Mouse (Mus musculus) embryonic fibroblast, embryonic 13.5 days (primary cell): ENCODE results near the gene Mbl2. TPM values are rescaled to one million over a fixed set of nuclear protein-coding genes. Genes with fewer than 3 reads are reported as not detected.
A peak's percentile ranks its signal among the peaks of the same experiment; 100 is the strongest.
"Not testable (repeated sequence)": the region's sequence is repeated elsewhere in the genome, so short reads cannot be mapped to it uniquely, and the experiment has no call there.

Source experiments
- H3K27ac ChIP-seq: 2 replicates; pipeline ENCODE4 v1.5.1; 2012; ENCODE audit warnings: low read length, control low read depth, inconsistent platforms; ENCODE audit not compliant: insufficient read depth
- H3K4me1 ChIP-seq: 2 replicates; pipeline ENCODE4 v1.6.1; 2011; ENCODE audit warnings: low read length; ENCODE audit not compliant: control insufficient read depth, insufficient read depth
- H3K4me3 ChIP-seq: 2 replicates; pipeline ENCODE4 v1.5.1; 2011; ENCODE audit warnings: mild to moderate bottlenecking, control low read depth, low read length; ENCODE audit not compliant: insufficient read depth
- CTCF ChIP-seq: IDR thresholded peaks from 2 replicates; pipeline ENCODE4 v1.5.1; 2011; ENCODE audit warnings: mild to moderate bottlenecking, control low read depth, low read length, moderate library complexity, borderline replicate concordance; ENCODE audit not compliant: insufficient read depth
- POLR2A ChIP-seq: IDR thresholded peaks from 2 replicates; pipeline ENCODE4 v1.6.1; 2011; ENCODE audit warnings: low read depth, mild to moderate bottlenecking, control low read depth, low read length, moderate library complexity
- polyA plus RNA-seq: library from polyadenylated mRNA; stranded (reverse); fragments of >200 nt; gene quantifications from 2 replicates; pipeline ENCODE4 v1.2.4, GENCODE M21; 2011; ENCODE audit warnings: low read depth; ENCODE audit not compliant: missing spikeins, insufficient read length

Mbl2 gene
- polyA plus RNA-seq = not detected in 2 replicates

DNA sequence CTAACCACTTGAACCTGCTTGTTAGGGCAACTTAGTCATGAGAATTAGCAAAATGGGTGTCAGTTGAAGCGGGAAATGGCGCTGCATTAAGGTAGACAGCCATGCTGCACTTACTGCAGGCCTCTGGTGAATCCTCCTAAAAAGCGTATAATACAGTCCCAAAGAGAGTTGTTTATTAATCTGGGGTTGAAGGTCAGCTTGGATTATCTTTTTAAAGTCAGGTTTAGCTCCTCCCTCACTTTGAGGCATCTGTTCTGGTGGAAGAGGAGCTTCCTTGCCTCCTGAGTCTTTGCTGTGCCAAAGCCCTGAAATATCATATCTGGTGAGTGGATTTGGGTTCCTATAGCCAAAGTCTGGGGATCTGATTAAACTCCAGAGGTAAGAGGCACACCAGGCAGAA lies at the start of gene Mbl2:
Gene Mbl2 (plus strand): TSS at position 252 of the 400 bp plus-strand sequence.
- TF ChIP-seq CTCF (no peak), POLR2A (no peak)
- H3K27ac ChIP-seq = no peak within 1 kb of the TSS
- no peaks in the 10 kb centered on the region for H3K4me1 ChIP-seq
- H3K4me3 ChIP-seq = no peak within 1 kb of the TSS

DNA sequence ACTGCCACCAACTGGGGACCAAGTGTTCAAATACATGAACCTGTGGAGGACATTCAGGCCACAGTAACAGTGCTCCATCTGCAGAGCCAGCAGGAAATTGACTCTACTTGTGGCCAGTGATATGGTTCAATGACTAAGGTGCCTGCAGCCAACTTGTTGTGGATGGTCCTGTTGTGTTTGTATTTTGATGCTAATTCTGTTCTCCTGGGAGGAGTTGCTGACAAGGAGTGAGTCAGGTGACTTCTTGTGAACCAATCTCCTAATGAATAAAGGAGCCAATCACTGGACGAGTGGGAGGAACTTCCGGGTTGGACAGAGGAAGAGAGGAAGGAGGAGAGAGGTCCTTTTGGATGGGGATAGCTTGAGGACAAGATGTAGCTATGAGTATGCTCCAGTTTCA lies 47.2 kb upstream of the Mbl2 start:
- no peak overlapping the region for H3K27ac ChIP-seq
- no peaks in the 10 kb centered on the region for H3K4me1 ChIP-seq
- TF ChIP-seq CTCF (no peak), POLR2A (no peak)
- no peak overlapping the region for H3K4me3 ChIP-seq

DNA sequence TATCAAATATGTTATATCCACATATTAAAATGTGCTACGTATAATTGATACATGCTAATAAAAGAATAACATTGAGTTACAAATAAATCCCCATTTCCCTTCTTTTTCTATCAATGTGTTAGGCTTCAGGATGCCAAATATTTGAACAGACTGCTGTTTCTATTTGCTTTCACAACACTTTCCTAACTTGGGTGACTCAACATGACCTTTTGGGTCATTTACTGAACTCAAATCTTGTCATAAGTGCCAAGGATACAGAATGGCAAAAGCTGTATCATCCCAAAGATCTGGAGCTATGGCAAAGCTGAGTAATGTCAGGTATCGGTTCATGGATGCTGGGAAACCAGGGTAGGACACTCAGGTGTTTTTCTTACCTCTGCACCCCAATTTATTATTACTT lies 45.5 kb upstream of the Mbl2 start:
- TF ChIP-seq POLR2A (no peak), CTCF (no peak)
- no peak overlapping the region for H3K4me3 ChIP-seq
- H3K27ac ChIP-seq = no peak overlapping the region
- no peaks in the 10 kb centered on the region for H3K4me1 ChIP-seq

DNA sequence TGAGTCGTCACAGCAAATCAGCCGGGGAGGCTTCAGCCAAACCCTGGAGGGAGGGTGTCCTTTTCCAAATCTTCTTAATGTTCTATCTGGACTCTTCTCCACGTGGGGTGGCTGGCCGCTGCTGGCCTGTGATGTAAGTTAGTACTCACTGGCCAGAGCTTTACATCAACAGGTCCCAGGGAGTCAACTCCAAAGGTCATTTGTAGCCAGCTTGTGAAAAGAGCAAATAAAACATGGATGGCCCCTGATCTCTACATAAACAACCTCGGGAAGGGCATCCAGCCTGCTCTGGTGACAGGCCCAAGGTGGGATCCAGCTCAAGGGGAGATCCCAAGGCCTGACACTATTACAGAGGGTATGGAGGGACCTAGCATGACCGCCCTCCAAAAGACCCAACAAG lies 37.7 kb upstream of the Mbl2 start:
- no peak for TF ChIP-seq POLR2A
- TF ChIP-seq CTCF = no peak
- Histone ChIP-seq H3K27ac (no peak overlapping the region), H3K4me3 (no peak overlapping the region), H3K4me1 (no peaks in the 10 kb centered on the region)

- Histone ChIP-seq H3K4me1 (no peaks in the 10 kb centered on the region), H3K27ac (no peak overlapping the region), H3K4me3 (no peak overlapping the region)
- TF ChIP-seq CTCF (no peak), POLR2A (no peak)
Observed at GRCm38 (mm10) chr19:30202177-30202576, 30.6 kb upstream of the Mbl2 start.

GRCm38 (mm10) chr19:30205159-30205816 lies 27.5 kb upstream of the Mbl2 start:
- Histone ChIP-seq H3K4me3 (no peak overlapping the region), H3K27ac (no peak overlapping the region), H3K4me1 (no peaks in the 10 kb centered on the region)
- peak; percentile 84 for TF ChIP-seq CTCF
- no peak for TF ChIP-seq POLR2A

DNA sequence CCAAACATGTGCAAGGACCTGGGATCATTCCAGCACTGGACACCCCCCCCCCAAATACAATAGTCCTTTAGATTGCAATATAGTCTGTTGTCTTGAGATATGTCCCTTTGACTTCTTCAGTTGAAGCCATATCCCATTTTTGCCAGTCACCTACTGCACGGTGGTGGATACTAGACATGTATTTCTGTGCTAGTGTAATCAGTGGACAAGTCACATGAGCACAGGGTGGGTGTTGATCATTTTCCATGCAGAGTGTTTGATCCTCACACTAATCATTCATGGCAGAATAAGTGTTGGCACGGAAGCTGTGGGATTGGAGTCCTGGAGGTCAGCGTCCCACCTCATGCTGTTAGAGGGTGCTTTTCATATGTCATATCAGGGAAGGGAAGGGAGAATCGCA lies 26.9 kb upstream of the Mbl2 start:
- no peak for TF ChIP-seq CTCF
- no peak for TF ChIP-seq POLR2A
- Histone ChIP-seq H3K27ac (no peak overlapping the region), H3K4me1 (no peaks in the 10 kb centered on the region), H3K4me3 (no peak overlapping the region)

DNA sequence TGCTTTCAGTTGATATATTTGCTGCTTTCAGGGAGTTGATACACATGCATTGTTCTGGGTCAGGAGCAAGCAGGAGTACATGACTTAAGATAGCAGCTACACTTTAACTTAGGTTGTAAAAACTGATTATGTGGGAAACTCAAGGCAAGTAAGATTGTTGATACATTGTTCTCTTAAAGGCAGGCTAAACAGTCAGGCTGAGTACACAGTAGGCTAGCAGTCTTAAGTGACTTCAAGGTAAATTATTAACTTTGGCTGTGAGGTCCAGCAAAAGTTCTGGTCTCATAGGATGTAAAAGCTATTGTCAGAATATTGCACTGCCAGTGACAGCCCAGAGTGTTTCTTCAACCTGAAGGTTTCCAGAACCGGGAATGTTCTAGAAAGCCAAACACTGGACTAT lies 25.8 kb upstream of the Mbl2 start:
- TF ChIP-seq CTCF = no peak
- no peak for TF ChIP-seq POLR2A
- Histone ChIP-seq H3K27ac (no peak overlapping the region), H3K4me3 (no peak overlapping the region), H3K4me1 (no peaks in the 10 kb centered on the region)

- not testable (repeated sequence) for H3K4me1 ChIP-seq, H3K27ac ChIP-seq, H3K4me3 ChIP-seq
Observed at GRCm38 (mm10) chr19:30209006-30209405, 23.7 kb upstream of the Mbl2 start.

DNA sequence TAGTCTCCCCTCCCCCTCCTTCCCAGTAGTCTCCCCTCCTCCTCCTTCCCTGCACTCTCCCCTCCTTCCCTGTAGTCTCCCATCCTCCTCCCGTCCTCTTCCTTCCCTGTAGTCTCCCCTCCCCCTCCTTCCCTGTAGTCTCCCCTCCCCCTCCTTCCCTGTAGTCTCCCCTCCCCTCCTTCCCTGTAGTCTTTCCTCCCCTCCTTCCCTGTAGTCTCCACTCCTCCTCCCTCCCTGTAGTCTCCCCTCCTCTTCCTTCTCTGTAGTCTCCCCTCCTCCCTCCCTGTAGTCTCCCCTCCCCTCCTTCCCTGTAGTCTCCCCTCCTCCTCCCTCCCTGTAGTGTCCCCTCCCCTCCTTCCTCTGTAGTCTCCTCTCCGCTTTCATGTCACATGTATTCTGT lies 18.7 kb upstream of the Mbl2 start:
- no peaks in the 10 kb centered on the region for H3K4me1 ChIP-seq
- no peak overlapping the region for H3K4me3 ChIP-seq
- TF ChIP-seq CTCF = no peak
- no peak for TF ChIP-seq POLR2A
- no peak overlapping the region for H3K27ac ChIP-seq

DNA sequence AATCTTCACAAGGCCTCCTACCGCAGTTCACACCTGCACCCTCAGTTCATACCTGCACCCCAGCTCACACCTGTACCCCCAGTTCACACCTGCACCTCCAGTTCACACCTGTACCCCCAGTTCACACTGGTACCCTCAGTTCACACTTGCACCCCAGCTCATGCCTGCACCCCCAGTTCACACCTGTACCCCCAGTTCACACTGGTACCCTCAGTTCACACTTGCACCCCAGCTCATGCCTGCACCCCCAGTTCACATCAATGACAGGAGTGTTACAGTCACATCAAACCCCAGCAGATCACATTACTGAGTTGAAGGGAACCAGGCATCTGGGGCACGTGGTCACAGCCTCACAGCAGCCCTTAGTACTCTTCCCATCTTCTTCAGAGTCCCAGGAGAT lies 17.0 kb upstream of the Mbl2 start:
- H3K27ac ChIP-seq, H3K4me1 ChIP-seq, H3K4me3 ChIP-seq: not testable (repeated sequence)

DNA sequence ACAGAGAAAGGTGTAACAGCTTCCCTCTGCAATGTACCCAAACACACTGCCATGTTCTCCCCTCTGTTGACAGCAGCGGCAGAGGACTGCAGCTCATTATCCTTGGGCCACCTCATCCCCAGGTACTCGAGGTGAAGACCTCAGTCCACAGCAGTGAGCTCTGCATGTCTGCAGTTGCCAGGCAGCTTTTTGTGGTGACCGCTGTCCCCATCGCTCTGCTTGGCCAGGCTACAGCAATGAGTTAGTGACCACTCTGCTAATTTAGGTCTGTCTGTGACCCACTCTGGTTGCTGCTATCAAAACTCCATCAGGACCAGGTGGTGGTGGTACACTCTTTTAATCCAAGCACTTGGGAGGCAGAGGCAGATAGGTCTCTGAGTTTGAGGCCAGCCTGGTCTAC lies 16.6 kb upstream of the Mbl2 start:
- Histone ChIP-seq H3K4me3 (no peak overlapping the region), H3K27ac (no peak overlapping the region), H3K4me1 (no peaks in the 10 kb centered on the region)
- no peak for TF ChIP-seq POLR2A
- no peak for TF ChIP-seq CTCF
